Mouse (Mus musculus) urinary bladder, postnatal 0 days (tissue): ENCODE data around the gene Nufip2. TPM values are rescaled to one million over a fixed set of nuclear protein-coding genes. Genes with fewer than 3 reads are reported as not detected.

Experiments used
- polyA plus RNA-seq: library from polyadenylated mRNA; unstranded; fragments of >200 nt; fragmentation: Nextera tagmentation; extraction: Ambion mirVana; gene quantifications from 2 replicates; pipeline ENCODE4 v1.2.1, GENCODE M21; 2015

The Nufip2 gene
- 3.5 and 4.3 TPM in 2 replicates for polyA plus RNA-seq

DNA sequence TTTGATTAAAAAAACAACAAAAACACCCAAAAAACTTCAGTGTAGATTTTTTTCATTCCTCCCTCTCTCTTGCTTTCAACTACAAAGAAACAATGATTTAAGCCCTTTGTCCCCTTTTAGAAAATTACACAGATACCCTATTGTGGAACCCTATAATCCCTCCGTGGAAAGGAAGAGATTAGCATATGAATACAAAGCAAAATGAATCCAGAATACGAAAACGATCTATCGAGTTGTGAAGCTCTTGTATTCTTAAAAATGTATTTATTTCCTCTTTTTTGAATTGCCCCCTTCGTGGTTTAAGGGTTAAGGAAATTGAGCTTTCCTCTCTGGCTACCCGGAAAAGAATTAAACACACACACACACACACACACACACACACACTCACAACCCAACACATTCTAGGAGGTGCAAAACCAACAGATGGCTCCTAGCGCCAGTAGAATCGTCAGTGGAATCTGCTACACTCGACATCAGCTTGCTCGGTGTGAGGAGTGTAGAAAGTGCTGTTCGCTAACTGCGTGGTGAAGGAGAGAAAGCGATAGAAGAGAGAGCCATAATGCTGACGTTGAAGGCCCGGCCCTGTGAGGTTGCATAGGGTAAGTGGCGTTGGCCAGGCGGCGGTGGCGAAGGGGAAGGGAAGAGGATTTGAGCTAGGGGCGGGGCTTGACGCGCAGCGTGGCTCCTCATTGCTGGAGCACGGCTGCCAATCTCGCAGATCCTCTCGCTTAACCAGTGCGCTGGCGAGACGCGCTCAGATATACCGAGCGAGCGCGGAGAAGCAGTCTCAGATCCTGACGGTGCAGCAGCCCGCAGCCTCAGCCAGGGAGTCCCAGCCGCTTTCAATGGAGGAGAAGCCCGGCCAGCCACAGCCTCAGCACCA lies at the start of gene Nufip2:
Gene Nufip2, plus strand, starts transcription at position 773 of the 883 bp plus-strand sequence.

DNA sequence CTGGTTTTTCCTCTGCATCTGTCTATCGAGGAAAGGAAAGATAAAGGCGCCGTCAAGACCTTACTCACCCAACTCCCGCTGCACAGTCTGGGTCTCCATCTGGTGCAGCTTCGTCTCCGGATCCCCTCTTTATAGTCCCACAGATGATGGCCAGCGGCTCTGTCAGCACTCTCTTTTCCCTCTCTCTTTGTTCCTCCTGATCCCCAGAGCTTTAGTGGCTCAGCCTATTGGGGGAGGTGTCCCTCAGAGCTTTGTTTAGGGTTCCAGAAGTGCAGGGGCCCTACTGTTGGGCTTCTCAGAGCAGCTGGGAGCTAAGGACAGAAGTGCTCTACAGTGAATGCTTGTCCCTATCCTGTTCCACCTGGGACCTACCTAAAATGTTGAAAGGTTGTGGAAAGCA lies 39.2 kb downstream of the Nufip2 start, which contains the start of gene Cryba1:
Gene Cryba1, minus strand, starts transcription at position 101 of the 400 bp plus-strand sequence.

GRCm38 (mm10) chr11:77762783-77763672 lies 77.1 kb downstream of the Nufip2 start, which contains the start of gene Myo18a:
Gene Myo18a, plus strand, starts transcription at chr11:77763246.

DNA sequence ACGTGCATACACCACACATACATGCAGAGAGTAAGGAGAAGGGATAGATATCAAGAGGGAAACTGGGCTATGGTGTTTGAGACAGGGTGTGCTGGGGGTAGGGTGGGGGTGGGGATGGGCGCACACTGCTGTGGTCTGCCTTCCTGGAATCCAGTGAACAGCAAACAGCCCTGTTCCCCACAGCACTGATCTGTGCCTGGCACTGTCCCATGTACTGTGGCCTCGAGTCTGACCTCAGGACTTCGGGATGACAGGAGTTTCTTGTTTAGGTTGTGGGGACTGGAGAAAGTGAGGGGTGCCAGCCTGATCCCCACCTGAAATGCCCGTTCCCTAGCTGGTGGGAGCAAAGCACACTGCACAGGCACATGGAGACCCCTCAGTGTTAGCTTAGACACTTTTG lies 101.8 kb downstream of the Nufip2 start, which contains the start of gene Gm10277:
Gene Gm10277, minus strand, starts transcription at position 41 of the 400 bp plus-strand sequence.

Other genes with a start within 250 kb of the Nufip2 start
- gene Coro6, start 223.7 kb upstream of the Nufip2 start, polyA plus RNA-seq: 1.0 and 1.5 TPM in 2 replicates
- gene Ankrd13b, start 196.5 kb upstream of the Nufip2 start, polyA plus RNA-seq: 2.1 and 2.3 TPM in 2 replicates
- 5.0 and 5.6 TPM in 2 replicates for gene Git1, start 192.6 kb upstream of the Nufip2 start, polyA plus RNA-seq
- gene Abhd15, start 171.0 kb upstream of the Nufip2 start, polyA plus RNA-seq: 1.2 and 1.3 TPM in 2 replicates
- gene Trp53i13, start 170.2 kb upstream of the Nufip2 start, polyA plus RNA-seq: 22.9 TPM in 2 replicates
- not detected in 2 replicates for gene Gm10392, start 167.0 kb upstream of the Nufip2 start, polyA plus RNA-seq
- 11.1 and 12.8 TPM in 2 replicates for gene Taok1, start 78.3 kb upstream of the Nufip2 start, polyA plus RNA-seq
- gene Cryba1, start 39.1 kb downstream of the Nufip2 start, polyA plus RNA-seq: not detected in 2 replicates
- gene Myo18a, start 77.1 kb downstream of the Nufip2 start, polyA plus RNA-seq: 7.8 and 9.5 TPM in 2 replicates
- gene Gm10277, start 101.6 kb downstream of the Nufip2 start, polyA plus RNA-seq: 0.16 and 0.35 TPM in 2 replicates
- 0.23 and 0.34 TPM in 2 replicates for gene Pipox, start 207.9 kb downstream of the Nufip2 start, polyA plus RNA-seq
- gene Sez6, start 244.6 kb downstream of the Nufip2 start, polyA plus RNA-seq: 0.06 and 0.13 TPM in 2 replicates